Mouse (Mus musculus) liver, adult 2 months (tissue): Measurements from ENCODE around the gene Gm5141. TPM values are rescaled to one million over a fixed set of nuclear protein-coding genes. Genes with fewer than 3 reads are reported as not detected.
A peak's percentile ranks its signal among the peaks of the same experiment; 100 is the strongest.
"Not testable (repeated sequence)": the region's sequence is repeated elsewhere in the genome, so short reads cannot be mapped to it uniquely, and the experiment has no call there.

Experiments used
- DNase-seq: peaks from one replicate; pipeline ENCODE4 v3.0.0-alpha.2; 2011; ENCODE audit warnings: low read depth, low spot score; ENCODE audit errors: extremely low read depth
- H3K27ac ChIP-seq: fragments of 200-500 bp; replicated peaks from 2 replicates; pipeline ENCODE4 v1.5.1; 2012; ENCODE audit warnings: low read depth, mild to moderate bottlenecking, control low read depth, inconsistent platforms, low read length; ENCODE audit not compliant: insufficient read depth
- H3K27me3 ChIP-seq: fragments of 200-500 bp; 2 replicates; pipeline ENCODE4 v1.6.1; 2012; ENCODE audit warnings: mild to moderate bottlenecking, moderate library complexity, low read length, inconsistent platforms; ENCODE audit not compliant: control insufficient read depth, insufficient read depth
- H3K36me3 ChIP-seq: fragments of 200-500 bp; 2 replicates; pipeline ENCODE4 v1.6.1; 2012; ENCODE audit warnings: low read length, inconsistent platforms; ENCODE audit not compliant: control insufficient read depth, insufficient read depth
- H3K4me1 ChIP-seq: fragments of 200-500 bp; 2 replicates; pipeline ENCODE4 v1.6.1; 2011; ENCODE audit warnings: low read length; ENCODE audit not compliant: control insufficient read depth, insufficient read depth
- H3K4me3 ChIP-seq: fragments of 200-500 bp; 2 replicates; pipeline ENCODE4 v1.5.1; 2011; ENCODE audit warnings: low read depth, mild to moderate bottlenecking, control low read depth, low read length, moderate library complexity; ENCODE audit not compliant: insufficient read depth
- H3K79me2 ChIP-seq: fragments of 200-500 bp; 2 replicates; pipeline ENCODE4 v1.6.1; 2012; ENCODE audit warnings: inconsistent platforms, mild to moderate bottlenecking, low read length, moderate library complexity; ENCODE audit not compliant: control insufficient read depth, insufficient read depth
- H3K9ac ChIP-seq: fragments of 200-500 bp; 2 replicates; pipeline ENCODE4 v1.6.1; 2012; ENCODE audit warnings: low read depth, mild to moderate bottlenecking, control low read depth, inconsistent platforms, low read length
- CTCF ChIP-seq: fragments of 200-500 bp; IDR thresholded peaks from 2 replicates; pipeline ENCODE4 v1.5.1; 2011; ENCODE audit warnings: low read depth, low read length, control low read depth
- WGBS: fragments of 180-500 bp; shearing (Covaris S2); methylation state at CpG from one replicate; pipeline ENCODE4 v1.1.7; 2018; 5-methylcytosine and 5-hydroxymethylcytosine counted together
- polyA plus RNA-seq: library from polyadenylated mRNA; depleted of rRNA; stranded (reverse); fragments of >200 nt; gene quantifications from 2 replicates; pipeline ENCODE4 v1.2.3, GENCODE M21; 2012; rRNA removed
- total RNA-seq: library from RNA; depleted of rRNA; stranded (reverse); fragments of >200 nt; gene quantifications from 2 replicates; pipeline ENCODE4 v1.2.3, GENCODE M21; 2014; rRNA removed

Gene Gm5141
- total and polyA plus RNA-seq, 2 experiments = 0.46 TPM; not detected in 1

DNA sequence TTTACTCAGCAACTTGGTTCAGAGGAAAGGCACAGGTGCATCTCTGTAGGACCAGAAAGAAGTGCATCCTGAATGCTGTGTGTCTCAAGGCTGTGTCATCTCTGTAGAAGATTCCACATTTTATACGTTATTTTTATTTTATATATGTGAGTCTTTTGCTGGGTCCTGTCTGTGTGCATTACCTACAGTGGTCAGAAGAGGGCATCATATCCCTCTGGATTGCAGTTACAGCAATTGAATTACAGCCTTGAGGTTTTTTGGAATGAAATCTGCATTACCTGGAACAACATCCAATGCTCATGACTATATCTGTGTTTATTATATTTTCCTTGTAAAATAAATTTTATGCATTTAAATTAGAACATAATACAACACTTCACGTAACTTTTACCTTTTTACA, 21.8 kb downstream of the Gm5141 start:
- not testable (repeated sequence) for H3K9ac ChIP-seq, H3K79me2 ChIP-seq, H3K27ac ChIP-seq, H3K4me1 ChIP-seq, H3K4me3 ChIP-seq, H3K27me3 ChIP-seq, H3K36me3 ChIP-seq
- WGBS = 66% methylated on average over 2 of the region's 2 CpGs
- peak; percentile 15 for DNase-seq
- peak; percentile 48 for TF ChIP-seq CTCF

DNA sequence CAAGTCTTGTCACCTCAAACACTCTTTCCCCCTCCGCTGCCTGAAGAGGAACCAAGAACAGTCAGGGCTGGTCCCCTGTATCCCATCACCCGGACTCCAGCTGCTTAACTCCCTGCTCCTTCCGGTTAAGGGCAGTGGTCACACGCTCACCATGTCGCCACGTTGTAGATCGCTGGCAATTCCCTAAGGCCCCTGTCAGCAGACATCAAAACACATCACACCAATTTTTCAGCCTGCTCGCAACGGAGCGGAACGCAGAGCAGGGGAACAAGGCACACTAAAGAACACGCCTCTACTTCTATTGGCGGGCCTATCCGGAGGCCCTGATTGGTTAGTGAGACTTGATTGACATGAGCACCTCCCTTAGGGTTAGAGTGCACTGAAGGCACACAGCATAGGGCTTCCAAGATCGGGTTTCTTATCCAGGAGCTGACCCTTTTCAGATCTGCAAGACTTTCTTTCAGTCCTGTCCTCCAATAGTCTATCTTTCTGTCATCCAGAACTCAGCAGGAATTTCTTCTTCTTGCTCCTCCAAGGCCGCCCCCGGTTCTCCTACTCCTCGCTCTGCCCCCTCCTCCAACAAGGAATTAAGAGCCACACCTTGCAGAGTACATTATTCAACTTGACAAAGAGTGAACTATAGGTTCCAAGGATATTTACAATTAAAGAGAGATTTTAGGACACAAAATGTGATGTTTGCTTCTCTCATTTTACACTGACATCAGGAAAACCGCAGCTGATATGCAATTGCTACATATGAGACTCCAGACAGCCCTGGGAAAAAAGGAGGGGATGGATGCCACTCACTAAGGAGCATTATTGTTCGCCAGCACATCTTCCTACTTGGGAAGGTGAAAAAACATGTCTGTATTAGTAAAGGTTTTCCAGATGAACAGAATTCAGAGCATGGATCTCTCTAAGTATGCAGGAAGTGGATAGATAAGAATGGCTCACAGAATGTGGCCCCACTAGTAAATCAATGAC, 24.9 kb downstream of the Gm5141 start, which contains the start of gene Platr25:
Gene Platr25 (minus strand): TSS at position 278 of the 984 bp plus-strand sequence.
- H3K36me3 ChIP-seq, H3K4me1 ChIP-seq, H3K27ac ChIP-seq, H3K27me3 ChIP-seq, H3K79me2 ChIP-seq: not testable (repeated sequence)
- peak; percentile 7 for DNase-seq
- H3K9ac ChIP-seq = 0 out of 2 replicates have a peak within 1 kb of the TSS, but pooled peaks have one; percentile 48
- peak within 1 kb of the TSS; percentile 37; the same call in 1 of the 2 replicates for H3K4me3 ChIP-seq
- WGBS = 16% methylated on average over 20 of the region's 20 CpGs

DNA sequence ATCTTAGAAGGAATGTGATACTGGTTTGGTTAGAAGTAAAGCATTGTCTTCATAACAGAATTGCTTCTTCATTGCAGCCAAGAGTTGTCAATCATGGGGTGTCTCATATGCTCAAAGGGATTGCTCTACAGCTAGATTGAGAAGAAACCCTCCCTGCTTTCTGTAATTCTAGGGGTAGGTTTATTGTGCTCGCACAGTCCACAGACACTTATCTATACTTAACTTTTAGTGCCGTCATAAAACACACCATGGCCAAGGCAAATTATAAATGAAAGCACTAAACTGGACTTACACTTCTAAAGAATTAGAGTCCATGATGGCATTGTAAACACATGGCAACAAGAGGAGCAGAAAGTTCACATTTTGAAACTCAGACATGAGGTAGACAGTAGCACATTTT, 52.3 kb downstream of the Gm5141 start:
- H3K4me3 ChIP-seq = no peak overlapping the region
- TF ChIP-seq CTCF = no peak
- 94% methylated on average over 2 of the region's 2 CpGs for WGBS
- no peaks in the 10 kb centered on the region for H3K27me3 ChIP-seq
- H3K36me3 ChIP-seq = no peaks in the 10 kb centered on the region
- H3K27ac ChIP-seq = no peak overlapping the region
- no peaks in the 10 kb centered on the region for H3K4me1 ChIP-seq
- no peak overlapping the region for H3K9ac ChIP-seq
- no peaks in the 10 kb centered on the region for H3K79me2 ChIP-seq
- DNase-seq = no peak

Other genes with a start within 250 kb of the Gm5141 start
- gene Zfp935, start 227.3 kb downstream of the Gm5141 start, total RNA-seq = 2.2 TPM in 1 of 2 replicates, not detected in the other
- gene Zfp935, start 227.3 kb downstream of the Gm5141 start, polyA plus RNA-seq = not detected in 2 replicates
- 0.67 and 1.1 TPM in 2 replicates for gene Zfp934, start 214.6 kb downstream of the Gm5141 start, total RNA-seq
- 0.27 TPM in 1 of 2 replicates, not detected in the other for gene Zfp934, start 214.6 kb downstream of the Gm5141 start, polyA plus RNA-seq
- 0.46 and 0.60 TPM in 2 replicates for gene 6720489N17Rik, start 161.6 kb downstream of the Gm5141 start, total RNA-seq
- gene 6720489N17Rik, start 161.6 kb downstream of the Gm5141 start, polyA plus RNA-seq = 0.07 TPM in 1 of 2 replicates, not detected in the other
- gene Platr25, start 25.1 kb downstream of the Gm5141 start, total RNA-seq = 1.1 and 2.2 TPM in 2 replicates
- 0.05 and 0.07 TPM in 2 replicates for gene Platr25, start 25.1 kb downstream of the Gm5141 start, polyA plus RNA-seq
- 0.09 TPM in 1 of 2 replicates, not detected in the other for gene Fbp2, start 72.6 kb upstream of the Gm5141 start, total RNA-seq
- gene Fbp2, start 72.6 kb upstream of the Gm5141 start, polyA plus RNA-seq = 0.09 and 0.10 TPM in 2 replicates
- 1,448 and 1,888 TPM in 2 replicates for gene Fbp1, start 102.5 kb upstream of the Gm5141 start, total RNA-seq
- gene Fbp1, start 102.5 kb upstream of the Gm5141 start, polyA plus RNA-seq = 1,550 and 1,804 TPM in 2 replicates
- gene 2010111I01Rik, start 179.1 kb upstream of the Gm5141 start, total RNA-seq = 78.1 and 81.3 TPM in 2 replicates
- gene 2010111I01Rik, start 179.1 kb upstream of the Gm5141 start, polyA plus RNA-seq = 30.0 and 40.8 TPM in 2 replicates